ENCODE assay signal across 15 mouse cellular contexts in genomic region chr13:112809504-112810247, GRCm38 (mm10). TPM values are rescaled to one million over a fixed set of nuclear protein-coding genes. Genes with fewer than 3 reads are reported as not detected.
DNase-seq lines count a peak whose midpoint lies in the region; ATAC-seq lines count a peak whose summit lies in the region.
"Had no signal": no experiment of that assay in that cellular context is flagged by ENCODE, and none has a peak within 500 bp of the region (broad histone marks: within the 10 kb centered on the region; RNA-seq: fewer than 3 reads in every experiment).

No protein-coding gene starts in this region.

- no peak overlapping the region for H3K27ac ChIP-seq in heart, embryonic 11.5 days (ENCODE audit: low read depth, low read length)
- no peak overlapping the region for H3K27ac ChIP-seq in liver, embryonic 11.5 days (ENCODE audit: low read depth, low read length)
- H3K27ac ChIP-seq in kidney, embryonic 16.5 days (ENCODE audit: low read length): no peak overlapping the region
- H3K27ac ChIP-seq: forebrain, embryonic 12.5 days; hindbrain, embryonic 15.5 days; limb, embryonic 12.5 days had no signal

- H3K27me3 ChIP-seq in heart, embryonic 11.5 days (ENCODE audit: control insufficient read depth, insufficient read depth, low read length): no peaks in the 10 kb centered on the region
- H3K27me3 ChIP-seq in liver, embryonic 11.5 days (replicated peaks; ENCODE audit: control insufficient read depth, insufficient read depth, low read length): no peaks in the 10 kb centered on the region
- H3K27me3 ChIP-seq in kidney, embryonic 16.5 days (ENCODE audit: insufficient read depth, low read length): no peaks in the 10 kb centered on the region
- H3K27me3 ChIP-seq: forebrain, embryonic 12.5 days; hindbrain, embryonic 15.5 days; limb, embryonic 12.5 days had no signal

- H3K4me3 ChIP-seq in heart, embryonic 11.5 days (ENCODE audit: low read depth, low read length): no peak overlapping the region
- no peak overlapping the region for H3K4me3 ChIP-seq in liver, embryonic 11.5 days (ENCODE audit: low read depth, low read length)
- H3K4me3 ChIP-seq in kidney, embryonic 16.5 days (ENCODE audit: low read length): no peak overlapping the region
- H3K4me3 ChIP-seq: forebrain, embryonic 12.5 days; hindbrain, embryonic 15.5 days; limb, embryonic 12.5 days had no signal

- no peak for ATAC-seq in heart, embryonic 11.5 days (replicated peaks; ENCODE audit: insufficient number of reproducible peaks, low FRiP score, low TSS enrichment)
- peak; percentile 50 for ATAC-seq in liver, embryonic 11.5 days (replicated peaks; ENCODE audit: low FRiP score)
- peak; percentile 81 for ATAC-seq in megakaryocyte-erythroid progenitor cell, adult 5-6 weeks (replicated peaks; ENCODE audit: low FRiP score, low TSS enrichment, poor library complexity, severe bottlenecking)
- ATAC-seq in kidney, embryonic 16.5 days (ENCODE audit: low FRiP score, low TSS enrichment): no peak

- H3K9ac ChIP-seq in heart, embryonic 11.5 days (ENCODE audit: low read depth, low read length): no peak overlapping the region
- H3K9ac ChIP-seq in liver, embryonic 11.5 days (ENCODE audit: low read depth, low read length): no peak overlapping the region
- H3K9ac ChIP-seq in kidney, embryonic 16.5 days (replicated peaks; ENCODE audit: low read length): no peak overlapping the region
- H3K9ac ChIP-seq: forebrain, embryonic 12.5 days; hindbrain, embryonic 15.5 days; limb, embryonic 12.5 days had no signal

- DNase-seq in heart, adult 11 months: peak; percentile 80
- no peak for DNase-seq in liver, embryonic 11.5 days (ENCODE audit: low spot score)
- DNase-seq in liver: no peak
- peak; percentile 57 for DNase-seq in induced T-regulatory cell, adult 2 months (ENCODE audit: low read depth)
- DNase-seq in embryo, embryonic 10 days (ENCODE audit: low spot score): no peak
- DNase-seq: adrenal gland, adult 2 months; cerebellum, adult 18-20 months; lung, postnatal 4 days; midbrain, embryonic 14.5 days had no signal

- H3K36me3 ChIP-seq in heart, embryonic 11.5 days (ENCODE audit: control insufficient read depth, insufficient read depth, low read length): peaks cover 12% of the 10 kb centered on the region; the same call in 1 of the 2 replicates
- H3K36me3 ChIP-seq in liver, embryonic 11.5 days (ENCODE audit: control insufficient read depth, insufficient read depth, low read length): peaks cover 3% of the 10 kb centered on the region; the same call in 1 of the 2 replicates
- peaks cover 10% of the 10 kb centered on the region for H3K36me3 ChIP-seq in kidney, embryonic 16.5 days (ENCODE audit: insufficient read depth, low read length)

- H3K4me1 ChIP-seq in heart, embryonic 11.5 days (ENCODE audit: control insufficient read depth, insufficient read depth, low read length): 0 out of 2 replicates have a peak, but pooled peaks cover 3% of the 10 kb centered on the region
- H3K4me1 ChIP-seq in liver, embryonic 11.5 days (replicated peaks; ENCODE audit: control insufficient read depth, insufficient read depth, low read length): peaks cover 6% of the 10 kb centered on the region; the same call in 1 of the 2 replicates
- H3K4me1 ChIP-seq in kidney, embryonic 16.5 days (ENCODE audit: insufficient read depth, low read length): peaks cover 21% of the 10 kb centered on the region

- H3K9me3 ChIP-seq in heart, embryonic 11.5 days (replicated peaks; ENCODE audit: control insufficient read depth, low read length): no peaks in the 10 kb centered on the region
- no peaks in the 10 kb centered on the region for H3K9me3 ChIP-seq in liver, embryonic 11.5 days (ENCODE audit: control insufficient read depth, low read length)
- no peaks in the 10 kb centered on the region for H3K9me3 ChIP-seq in kidney, embryonic 16.5 days (ENCODE audit: low read length)
- H3K9me3 ChIP-seq: forebrain, embryonic 12.5 days; hindbrain, embryonic 15.5 days had no signal

- H3K4me2 ChIP-seq in heart, embryonic 11.5 days: no peak overlapping the region
- no peak overlapping the region for H3K4me2 ChIP-seq in liver, embryonic 11.5 days
- H3K4me2 ChIP-seq in kidney, embryonic 16.5 days (replicated peaks; ENCODE audit: low read depth, low read length): no peak overlapping the region
- H3K4me2 ChIP-seq: forebrain, embryonic 12.5 days; hindbrain, embryonic 15.5 days; limb, embryonic 12.5 days had no signal

- WGBS in heart, embryonic 11.5 days (ENCODE audit: insufficient replicate concordance): 65% methylated on average over 7 of the region's 7 CpGs
- 61% methylated on average over 7 of the region's 7 CpGs for WGBS in liver, embryonic 11.5 days
- WGBS in kidney, embryonic 16.5 days: 57% methylated on average over 7 of the region's 7 CpGs

RNA-seq across cellular contexts. Expression of gene Plpp1, which starts 9.1 kb away (rescaled TPM):
- polyA plus RNA-seq in heart, embryonic 11.5 days (2014; fragmentation: Nextera tagmentation; extraction: Ambion mirVana): 37.3 and 41.7 TPM in 2 replicates
- 27.4 and 29.1 TPM in 2 replicates for polyA plus RNA-seq in liver, embryonic 11.5 days (2014; fragmentation: Nextera tagmentation; extraction: Ambion mirVana)
- 9.7 and 17.3 TPM in 2 replicates for total RNA-seq in megakaryocyte-erythroid progenitor cell, adult 5-6 weeks (2014; fragmentation: Nextera tagmentation)
- 8.3 and 19.3 TPM in 2 replicates for total RNA-seq in megakaryocyte-erythroid progenitor cell, adult 5-6 weeks (2017)
- 103 and 120 TPM in 2 replicates for polyA plus RNA-seq in kidney, embryonic 16.5 days (2015; fragmentation: Nextera tagmentation; extraction: Ambion mirVana)

Comparison
In these comparisons a context has a peak if more than half of its experiments do, and no peak if none do; other contexts are left out.
1. DNase-seq: peak in heart, adult 11 months (single experiment) and induced T-regulatory cell, adult 2 months (single experiment); none in liver, embryonic 11.5 days (single experiment), liver (single experiment) and embryo, embryonic 10 days (single experiment).
2. ATAC-seq: peak in liver, embryonic 11.5 days (single experiment) and megakaryocyte-erythroid progenitor cell, adult 5-6 weeks (single experiment); none in heart, embryonic 11.5 days (single experiment) and kidney, embryonic 16.5 days (single experiment).